Mouse (Mus musculus) monocyte, adult 5-6 weeks (primary cell): ENCODE results near the gene Rab24. TPM values are rescaled to one million over a fixed set of nuclear protein-coding genes. Genes with fewer than 3 reads are reported as not detected.
A peak's percentile ranks its signal among the peaks of the same experiment; 100 is the strongest.

Source experiments
- ATAC-seq: fragments of 153-309, 156-312 bp; replicated peaks from 2 replicates; pipeline ENCODE4 v1.8.0; 2017; ENCODE audit warnings: mild to moderate bottlenecking; ENCODE audit not compliant: low TSS enrichment, insufficient number of reproducible peaks, severe bottlenecking, poor library complexity, low FRiP score
- total RNA-seq: library from RNA; stranded (forward); fragments of 200-1000, 200-491, 200-594 nt; gene quantifications from 3 replicates; pipeline ENCODE4 v1.2.3, GENCODE M21; 2017

Rab24 gene
- total RNA-seq, 1 experiment from 2014 or later: 23.6 TPM

- ATAC-seq: peak; percentile 33; the same call in 1 of the 2 replicates
These were observed 8.2 kb upstream of the Rab24 start, which contains the start of gene Mxd3 for GRCm38 (mm10) chr13:55329683-55330566. Gene Mxd3 (minus strand): TSS chr13:55329823.

DNA sequence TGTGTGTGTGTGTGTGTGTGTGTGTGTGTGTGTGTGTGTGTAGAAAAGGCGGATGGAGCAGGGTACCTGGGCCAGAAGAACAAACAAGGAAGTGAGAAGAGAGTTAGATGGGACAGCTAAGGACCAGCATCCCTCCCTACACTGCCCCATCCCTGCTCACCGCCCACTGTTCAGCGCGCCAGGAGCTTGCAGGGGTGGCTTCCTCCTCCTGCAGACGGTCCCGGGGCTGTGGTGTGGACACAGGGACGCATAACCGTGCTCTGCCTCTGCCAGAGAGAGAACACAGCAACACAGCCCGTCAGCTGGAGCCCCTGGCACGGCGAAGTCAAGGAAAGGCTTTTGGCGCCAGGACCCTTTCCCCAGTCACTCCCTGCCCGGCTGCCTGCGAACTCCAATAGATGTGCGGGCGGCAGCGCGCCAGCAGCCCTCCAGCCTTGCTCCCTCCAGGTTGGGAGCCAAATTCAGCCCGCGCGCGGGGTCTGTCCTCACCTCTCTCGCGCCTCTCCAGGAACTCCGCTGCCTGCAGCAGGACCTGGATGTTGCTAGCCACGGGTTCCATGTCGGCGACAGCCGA is 7.5 kb upstream of the Rab24 start:
- ATAC-seq: no peak

GRCm38 (mm10) chr13:55328641-55329040 is 6.9 kb upstream of the Rab24 start:
- no peak for ATAC-seq

- ATAC-seq: no peak
These were observed 6.4 kb upstream of the Rab24 start for GRCm38 (mm10) chr13:55328171-55328570.

- peak; percentile 77 for ATAC-seq
These were observed 5.9 kb upstream of the Rab24 start for GRCm38 (mm10) chr13:55327633-55328032.

- ATAC-seq: no peak
These were observed 5.4 kb upstream of the Rab24 start for GRCm38 (mm10) chr13:55327169-55327568.

GRCm38 (mm10) chr13:55325596-55325995 is 3.9 kb upstream of the Rab24 start:
- ATAC-seq: no peak

DNA sequence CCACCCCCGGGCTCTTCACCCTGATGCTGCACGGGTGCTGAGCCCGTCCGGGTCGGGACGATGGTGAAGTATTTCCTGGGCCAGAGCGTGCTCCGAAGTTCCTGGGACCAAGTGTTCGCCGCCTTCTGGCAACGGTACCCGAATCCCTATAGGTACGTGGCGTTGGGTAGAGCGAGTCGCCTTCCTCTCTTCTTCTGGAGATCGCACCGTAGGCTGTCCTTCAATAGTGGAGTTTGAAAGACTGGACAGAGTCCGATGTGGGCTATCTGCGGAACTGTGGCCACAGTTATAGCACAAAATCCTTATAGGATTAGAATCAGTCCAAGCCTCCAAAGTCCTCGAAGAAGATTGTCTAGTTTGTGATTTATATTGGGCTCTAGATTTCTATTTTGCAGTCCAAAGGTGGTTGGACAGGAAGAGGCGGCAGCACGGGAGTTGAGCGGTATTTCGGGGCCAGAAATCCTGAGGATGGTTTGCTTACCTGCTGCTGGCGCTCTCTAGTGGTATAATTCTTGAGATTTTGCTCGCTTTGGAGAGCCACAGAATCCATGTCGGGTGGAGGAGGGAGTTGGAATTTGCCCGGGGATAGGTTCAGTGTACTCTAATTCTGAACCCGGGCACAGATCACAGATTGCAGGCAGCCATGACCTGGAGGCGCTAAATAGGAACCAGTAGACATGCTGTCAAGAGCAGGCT is 532 bp upstream of the Rab24 start:
- ATAC-seq: 0 out of 2 replicates have a peak, but pooled peaks have one; percentile 7

- ATAC-seq: no peak
These were observed 1.7 kb downstream of the Rab24 start, which contains the start of gene Prelid1 for GRCm38 (mm10) chr13:55319931-55320533. Gene Prelid1 (plus strand): TSS chr13:55320500.

DNA sequence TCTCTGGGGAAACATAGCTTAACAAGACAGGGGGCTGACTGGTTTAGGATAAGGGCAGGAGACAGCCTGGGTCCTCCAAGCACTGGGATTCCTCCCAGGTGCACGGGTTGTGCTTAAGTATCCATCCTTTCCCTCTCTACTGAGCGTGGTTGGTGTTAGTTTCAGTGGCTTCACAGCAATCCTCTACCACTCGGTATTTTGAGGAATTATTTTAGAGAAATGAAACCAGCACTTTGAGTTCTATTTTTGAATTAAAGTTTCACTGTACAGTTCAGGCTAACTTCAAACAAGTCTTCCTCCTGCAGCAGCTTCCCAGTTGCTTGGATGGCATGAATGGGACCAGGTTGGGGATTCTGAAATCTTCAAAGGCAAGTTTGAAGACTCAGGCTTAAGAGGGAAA is 3.4 kb downstream of the Rab24 start:
- ATAC-seq: no peak

DNA sequence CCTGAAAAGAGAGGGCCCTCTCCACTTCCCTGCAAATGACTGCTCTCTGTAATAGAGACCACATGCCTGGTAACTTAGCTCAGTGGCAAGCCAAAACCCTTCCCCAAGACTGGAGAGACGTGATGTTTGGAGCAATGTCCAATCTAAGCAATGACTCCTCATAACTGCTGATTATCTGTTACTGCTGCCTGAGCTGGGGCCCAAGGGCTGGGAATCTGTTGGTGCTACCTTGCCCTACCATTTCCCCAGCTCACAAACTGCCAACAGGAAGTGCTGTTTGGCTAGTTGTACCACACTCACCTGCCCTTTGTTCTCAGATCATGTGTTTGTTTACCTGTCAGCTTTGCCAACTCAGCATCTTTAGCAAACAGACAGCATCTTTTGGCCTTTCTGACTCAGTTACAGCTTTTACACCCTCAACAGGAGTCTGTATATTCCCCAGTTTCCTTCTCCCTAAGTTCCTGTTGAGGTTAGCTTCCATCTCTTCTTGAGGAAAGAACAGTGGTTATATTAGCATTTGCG is 6.8 kb downstream of the Rab24 start:
- no peak for ATAC-seq

DNA sequence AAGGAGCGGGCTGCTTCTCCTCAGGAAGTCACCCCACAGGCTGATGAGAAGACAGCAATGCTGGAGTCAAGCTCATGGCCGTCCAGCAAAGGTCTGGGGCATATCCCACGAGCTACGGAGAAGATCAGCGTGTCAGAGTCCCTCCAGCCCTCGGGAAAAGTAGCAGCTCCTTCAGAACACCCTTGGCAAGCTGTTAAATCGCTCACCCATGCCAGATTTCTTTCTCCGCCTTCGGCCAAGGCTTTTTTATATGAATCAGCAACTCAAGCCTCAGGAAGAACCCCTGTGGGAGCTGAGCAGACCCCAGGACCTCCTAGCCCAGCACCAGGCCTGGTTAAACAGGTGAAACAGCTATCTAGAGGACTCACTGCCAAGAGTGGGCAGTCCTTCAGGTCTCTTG is 8.7 kb downstream of the Rab24 start:
- ATAC-seq: no peak

DNA sequence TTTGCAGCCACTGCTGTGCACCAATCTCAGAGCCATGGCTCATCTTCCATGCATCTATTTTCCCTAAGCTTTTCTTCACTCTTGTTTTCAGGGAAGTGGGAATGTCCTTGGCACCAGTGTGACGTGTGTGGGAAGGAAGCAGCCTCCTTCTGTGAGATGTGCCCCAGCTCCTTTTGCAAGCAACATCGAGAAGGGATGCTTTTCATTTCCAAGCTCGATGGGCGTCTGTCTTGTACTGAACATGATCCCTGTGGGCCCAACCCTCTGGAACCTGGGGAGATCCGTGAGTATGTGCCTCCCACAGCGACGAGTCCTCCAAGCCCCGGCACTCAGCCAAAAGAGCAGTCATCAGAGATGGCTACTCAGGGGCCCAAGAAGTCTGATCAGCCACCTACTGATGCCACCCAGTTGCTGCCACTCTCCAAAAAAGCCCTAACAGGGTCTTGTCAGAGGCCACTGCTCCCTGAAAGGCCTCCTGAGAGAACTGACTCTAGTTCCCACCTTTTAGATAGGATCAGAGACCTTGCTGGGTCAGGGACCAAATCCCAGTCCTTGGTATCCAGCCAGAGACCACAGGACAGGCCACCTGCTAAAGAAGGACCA is 9.6 kb downstream of the Rab24 start:
- no peak for ATAC-seq

GRCm38 (mm10) chr13:55300913-55301312 is 20.8 kb downstream of the Rab24 start:
- ATAC-seq: no peak

- no peak for ATAC-seq
These were observed 25.0 kb downstream of the Rab24 start for GRCm38 (mm10) chr13:55296760-55297159.

GRCm38 (mm10) chr13:55288854-55289253 is 32.9 kb downstream of the Rab24 start:
- no peak for ATAC-seq

GRCm38 (mm10) chr13:55277646-55278045 is 44.1 kb downstream of the Rab24 start:
- ATAC-seq: no peak

GRCm38 (mm10) chr13:55277203-55277602 is 44.5 kb downstream of the Rab24 start:
- ATAC-seq: no peak
